Mouse (Mus musculus): ENCODE results near the gene Rassf6.

Rassf6 gene

DNA sequence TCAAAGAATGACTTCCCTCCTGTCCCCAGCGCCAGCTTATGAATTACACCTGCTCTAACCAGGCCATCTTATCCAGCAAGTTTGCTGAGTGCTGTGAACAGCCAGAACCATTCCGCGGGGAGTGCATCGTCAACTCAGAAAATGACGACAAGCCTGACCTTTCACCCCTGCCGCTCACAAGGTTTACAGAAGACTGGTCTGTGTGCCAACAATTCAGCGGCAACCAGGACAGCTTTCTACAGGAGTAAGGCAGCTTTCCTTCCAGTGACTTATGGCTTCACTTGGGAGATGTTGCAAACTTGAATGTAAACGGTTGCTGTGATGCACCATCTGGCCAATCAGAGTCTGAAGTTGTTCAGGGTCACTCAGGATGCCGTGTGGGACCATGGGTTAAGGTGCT, 62.7 kb downstream of the Rassf6 start:
- DNase-seq (ENCODE audit: extremely low spot score, low read depth, low spot score) = no peak

DNA sequence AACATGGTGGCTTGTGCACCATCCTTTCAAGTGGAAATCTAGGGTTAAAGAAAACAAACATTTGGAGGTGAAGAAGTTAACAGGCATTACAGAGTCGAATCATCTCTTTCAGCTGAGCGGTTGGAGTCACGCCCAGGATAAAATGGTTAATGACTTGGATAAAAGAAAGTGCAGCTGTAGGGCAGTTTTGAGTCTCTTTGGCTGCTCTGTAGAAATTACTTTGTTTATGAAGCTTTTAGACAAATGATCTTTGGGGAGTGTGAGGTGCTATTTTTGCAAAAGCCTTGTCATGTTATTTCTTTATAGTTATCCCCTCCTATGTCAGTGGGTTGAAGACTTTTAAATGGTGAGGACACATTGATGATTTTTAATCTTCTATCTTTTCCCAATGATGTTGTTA, 69.2 kb downstream of the Rassf6 start:
- DNase-seq (ENCODE audit: extremely low spot score, low read depth, low spot score) = no peak

GRCm38 (mm10) chr5:90568338-90568737, 72.1 kb downstream of the Rassf6 start:
- DNase-seq (ENCODE audit: extremely low spot score, low read depth, low spot score) = no peak

DNA sequence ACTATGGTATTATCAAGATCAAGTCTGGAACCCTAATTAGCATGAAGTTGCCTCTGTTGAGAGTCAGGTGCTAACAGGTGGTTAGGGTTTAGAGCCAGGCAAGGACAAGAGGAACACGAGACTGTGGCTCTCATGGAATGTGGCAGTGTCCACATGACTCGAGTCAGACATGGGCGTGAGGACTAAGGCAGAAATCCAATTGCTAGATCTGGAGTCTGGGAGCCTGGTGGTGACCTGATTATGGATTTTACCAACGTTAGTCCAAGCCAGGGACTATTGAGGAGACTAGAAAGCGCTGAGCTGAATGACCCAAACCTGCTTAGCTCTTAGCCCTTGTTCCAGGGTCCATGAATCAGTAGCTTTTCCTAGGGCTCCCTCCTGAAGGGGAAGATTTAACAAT, 72.7 kb downstream of the Rassf6 start:
- no peak for DNase-seq (ENCODE audit: extremely low spot score, low read depth, low spot score)

- no peak for DNase-seq (ENCODE audit: extremely low spot score, low read depth, low spot score)
Observed at GRCm38 (mm10) chr5:90565205-90565604, 75.3 kb downstream of the Rassf6 start.

- no peak for DNase-seq (ENCODE audit: extremely low spot score, low read depth, low spot score)
Observed at GRCm38 (mm10) chr5:90564161-90564560, 76.3 kb downstream of the Rassf6 start.

- DNase-seq (ENCODE audit: extremely low spot score, low read depth, low spot score) = no peak
Observed at GRCm38 (mm10) chr5:90562880-90563279, 77.6 kb downstream of the Rassf6 start.

GRCm38 (mm10) chr5:90561721-90562275, 78.7 kb downstream of the Rassf6 start:
- no peak for DNase-seq (ENCODE audit: extremely low spot score, low read depth, low spot score)

GRCm38 (mm10) chr5:90560743-90561142, 79.7 kb downstream of the Rassf6 start, which contains the start of gene 5830473C10Rik:
TSS of gene 5830473C10Rik (plus strand) at chr5:90561107.
- DNase-seq (ENCODE audit: extremely low spot score, low read depth, low spot score) = no peak

GRCm38 (mm10) chr5:90556052-90556451, 84.4 kb downstream of the Rassf6 start:
- DNase-seq (ENCODE audit: extremely low spot score, low read depth, low spot score) = no peak
